Mouse (Mus musculus) ovary, postnatal 14 days (tissue): ENCODE results near the gene Hk1.
A peak's percentile ranks its signal among the peaks of the same experiment; 100 is the strongest.

Source experiments
- DNase-seq: peaks from one replicate; pipeline ENCODE4 v3.0.0; 2022; ENCODE audit warnings: low spot score

Hk1 gene

DNA sequence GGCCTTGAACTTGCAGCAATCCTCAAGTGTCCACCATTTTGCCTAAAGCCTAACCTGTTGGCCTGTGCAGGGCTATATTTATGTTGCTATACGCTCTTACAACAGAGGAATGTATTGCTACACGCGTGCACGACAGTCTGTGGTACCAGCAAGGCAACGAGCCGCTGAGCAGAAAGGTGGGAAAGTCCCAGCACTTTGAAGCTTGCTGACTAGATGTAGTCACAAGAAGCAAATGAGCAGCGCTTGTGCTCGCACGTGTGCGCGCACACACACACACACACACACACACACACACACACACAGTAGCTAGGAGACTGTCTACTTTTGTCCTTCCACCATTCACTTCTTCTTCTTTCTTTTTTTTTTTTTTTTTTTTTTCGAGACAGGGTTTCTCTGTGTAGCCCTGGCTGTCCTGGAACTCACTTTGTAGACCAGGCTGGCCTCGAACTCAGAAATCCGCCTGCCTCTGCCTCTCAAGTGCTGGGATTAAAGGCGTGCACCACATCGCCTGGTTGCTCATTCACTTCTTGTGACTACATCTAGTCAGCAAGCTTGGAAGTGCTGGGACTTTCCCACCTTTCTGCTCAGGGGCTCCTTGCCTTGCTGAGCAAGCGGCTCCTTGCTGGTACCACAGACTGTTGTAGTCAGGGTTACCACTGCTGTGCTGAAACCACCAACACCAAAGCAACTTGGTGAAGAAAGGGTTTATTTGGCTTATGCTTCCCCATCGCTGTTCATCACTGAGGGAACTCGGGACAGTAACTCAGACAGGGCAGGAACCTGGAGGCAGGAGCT is 102.0 kb downstream of the Hk1 start:
- DNase-seq, result no peak

DNA sequence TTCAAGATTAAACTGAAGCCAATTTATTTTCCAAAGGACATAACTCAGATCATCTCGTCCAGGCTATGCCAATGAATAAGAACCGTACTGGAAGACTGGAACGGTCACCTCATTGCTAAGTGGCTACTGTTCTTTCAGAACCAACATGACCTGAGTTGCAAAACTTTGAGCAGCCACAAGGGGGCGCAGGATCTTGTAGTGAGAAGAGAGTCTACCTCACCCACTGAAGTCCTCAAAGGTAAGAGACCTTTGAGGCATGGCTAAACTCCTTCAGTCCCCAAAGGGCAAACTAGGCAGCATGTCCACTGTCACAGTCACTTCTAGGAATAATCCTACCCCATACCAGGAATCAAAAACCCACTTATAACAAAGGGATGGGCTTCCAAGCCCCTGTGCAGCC is 104.5 kb downstream of the Hk1 start:
- peak; percentile 84 for DNase-seq

- no peak for DNase-seq
These were observed 110.4 kb downstream of the Hk1 start for GRCm38 (mm10) chr10:62269278-62269677.

DNA sequence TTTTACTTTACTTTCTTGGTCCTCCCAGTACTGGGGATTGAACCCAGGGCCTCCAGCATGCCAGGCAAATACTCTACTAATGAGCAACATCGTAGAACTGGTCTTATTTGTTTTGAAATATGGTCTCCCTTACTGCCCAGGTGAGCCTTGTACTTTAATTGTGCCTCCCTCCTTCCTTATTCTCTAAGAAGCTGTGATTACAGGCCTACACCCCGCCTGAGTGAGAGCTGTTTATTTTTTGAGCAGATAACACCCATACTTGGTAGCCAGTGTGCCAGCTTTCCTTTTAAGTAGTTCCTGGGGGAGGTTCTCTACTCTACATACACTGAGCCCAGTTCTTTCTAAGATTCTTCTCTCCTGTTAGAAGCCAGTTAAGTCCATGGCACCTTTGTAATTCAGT is 115.4 kb downstream of the Hk1 start:
- DNase-seq, result no peak

DNA sequence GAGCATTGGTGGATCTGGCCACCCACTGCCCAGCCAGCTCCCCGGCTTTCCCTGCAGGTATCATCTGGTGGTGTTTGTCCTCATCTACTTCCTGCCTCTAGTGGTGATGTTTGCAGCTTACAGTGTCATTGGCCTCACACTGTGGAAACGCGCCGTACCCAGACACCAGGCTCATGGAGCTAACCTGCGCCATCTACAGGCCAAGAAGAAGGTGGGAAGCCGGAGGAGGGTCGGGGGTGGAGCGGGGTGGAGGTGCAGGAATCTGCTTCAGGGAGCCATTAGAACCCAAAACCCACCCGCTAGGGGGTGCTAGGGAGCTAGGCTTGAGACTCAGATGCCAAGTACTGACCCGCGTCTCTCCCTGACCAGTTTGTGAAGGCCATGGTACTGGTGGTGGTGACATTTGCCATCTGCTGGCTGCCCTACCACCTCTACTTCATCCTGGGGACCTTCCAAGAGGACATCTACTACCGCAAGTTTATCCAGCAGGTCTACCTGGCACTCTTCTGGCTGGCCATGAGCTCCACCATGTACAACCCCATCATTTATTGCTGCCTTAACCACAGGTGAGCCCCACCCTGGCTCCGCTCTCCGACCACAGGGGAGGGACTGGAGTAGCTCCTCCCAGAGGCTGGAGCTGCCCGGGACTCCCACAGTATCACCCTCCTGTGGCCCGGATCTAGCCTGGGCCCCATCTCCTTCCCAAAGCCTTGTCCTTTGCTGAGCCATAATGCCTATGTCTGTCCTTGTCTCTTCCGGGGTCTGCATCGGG is 118.4 kb downstream of the Hk1 start:
- peak; percentile 33 for DNase-seq

DNA sequence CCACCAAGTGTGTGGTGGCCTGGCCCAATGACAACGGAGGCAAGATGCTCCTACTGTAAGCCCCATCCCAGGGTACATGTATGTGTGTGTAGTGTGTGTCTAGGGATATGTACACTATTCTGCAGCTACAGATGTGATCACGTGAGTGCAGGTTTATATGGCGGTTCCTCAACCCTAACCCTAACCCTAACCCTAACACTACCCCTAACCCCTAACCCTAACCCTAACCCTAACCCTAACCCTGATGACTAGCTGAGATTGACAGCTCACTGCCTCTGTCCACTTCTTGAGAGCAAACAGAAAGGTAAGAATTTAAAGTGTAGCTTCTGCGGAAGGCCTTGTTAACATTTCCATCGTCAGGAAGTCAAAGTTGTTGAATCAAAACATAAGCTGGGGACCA is 121.4 kb downstream of the Hk1 start:
- DNase-seq, result no peak

DNA sequence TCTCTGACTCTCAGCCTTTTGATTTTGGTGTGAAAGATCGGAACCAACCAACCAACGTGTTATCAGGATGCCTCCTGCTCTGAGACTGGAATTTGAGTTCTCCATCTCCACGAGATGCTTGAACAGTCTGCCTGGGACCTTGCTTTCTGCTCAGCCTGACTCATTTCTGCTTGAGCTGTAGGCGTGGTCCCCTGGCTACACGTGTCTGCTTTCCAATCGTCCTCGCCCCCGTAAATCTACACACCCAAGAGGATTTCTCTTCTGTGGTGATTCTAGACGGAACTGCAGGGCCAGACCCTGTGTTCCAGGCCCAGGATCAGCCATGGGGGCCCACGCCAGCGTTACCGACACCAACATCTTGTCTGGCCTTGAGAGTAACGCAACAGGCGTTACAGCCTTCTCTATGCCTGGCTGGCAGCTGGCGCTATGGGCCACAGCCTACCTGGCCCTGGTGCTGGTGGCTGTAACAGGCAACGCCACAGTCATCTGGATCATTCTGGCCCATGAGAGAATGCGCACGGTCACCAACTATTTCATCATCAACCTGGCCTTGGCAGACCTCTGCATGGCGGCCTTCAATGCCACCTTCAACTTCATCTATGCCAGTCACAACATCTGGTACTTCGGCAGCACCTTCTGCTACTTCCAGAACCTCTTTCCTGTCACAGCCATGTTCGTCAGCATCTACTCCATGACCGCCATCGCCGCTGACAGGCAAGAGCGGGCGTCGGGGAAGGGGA is 127.0 kb downstream of the Hk1 start:
- DNase-seq, result no peak

DNA sequence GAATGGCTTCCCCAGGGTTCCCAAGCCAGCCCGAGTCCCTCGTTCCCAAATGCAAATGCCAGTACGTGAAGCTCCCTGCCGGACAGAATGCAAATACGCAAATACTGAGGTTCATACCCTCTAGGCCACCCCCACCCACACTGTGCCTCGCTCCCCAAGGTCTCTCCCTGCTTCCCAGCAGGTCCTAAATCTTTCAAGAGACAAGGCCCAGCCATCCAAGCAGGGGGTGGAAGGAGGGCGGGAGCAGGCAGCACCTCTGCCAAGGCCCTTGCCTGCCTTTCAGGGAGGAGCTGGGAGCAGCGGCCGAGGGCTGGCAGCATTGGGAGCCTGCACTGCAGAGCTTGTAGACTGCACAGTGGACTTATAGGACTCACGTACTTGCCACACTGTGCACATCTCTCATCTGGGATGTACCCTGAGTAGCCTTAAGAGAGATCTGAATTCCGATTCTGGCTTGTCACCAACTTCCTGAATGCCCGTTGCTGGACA is 127.7 kb downstream of the Hk1 start, which contains the start of gene Tacr2:
Tacr2 (plus strand) TSS at position 439 of the 489 bp plus-strand sequence.
- DNase-seq, result no peak

DNA sequence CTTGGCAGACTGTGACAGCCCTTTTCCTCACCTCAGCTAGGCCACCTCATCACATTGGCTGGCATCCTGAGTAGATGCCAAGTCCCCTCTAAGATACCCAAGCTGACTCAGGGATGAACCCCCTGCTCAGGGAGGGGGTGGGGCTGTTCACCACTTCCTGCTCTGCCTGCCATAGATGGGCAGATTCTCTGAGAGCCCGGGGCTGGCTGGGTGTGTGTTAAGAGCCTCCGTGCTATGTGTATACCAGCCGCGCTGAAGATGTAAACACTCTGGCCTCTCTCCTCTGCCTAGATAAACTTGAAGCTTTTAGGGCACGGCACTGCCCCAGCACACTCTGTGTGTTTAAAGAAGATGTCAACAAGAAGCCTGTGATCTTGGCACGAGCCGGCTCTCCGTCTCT is 131.9 kb downstream of the Hk1 start:
- no peak for DNase-seq

- no peak for DNase-seq
These were observed 132.6 kb downstream of the Hk1 start for GRCm38 (mm10) chr10:62247156-62247555.

GRCm38 (mm10) chr10:62244067-62244466 is 135.6 kb downstream of the Hk1 start:
- no peak for DNase-seq

GRCm38 (mm10) chr10:62242896-62243295 is 136.8 kb downstream of the Hk1 start:
- DNase-seq, result peak; percentile 57

- DNase-seq, result no peak
These were observed 137.3 kb downstream of the Hk1 start for GRCm38 (mm10) chr10:62242358-62242757.

DNA sequence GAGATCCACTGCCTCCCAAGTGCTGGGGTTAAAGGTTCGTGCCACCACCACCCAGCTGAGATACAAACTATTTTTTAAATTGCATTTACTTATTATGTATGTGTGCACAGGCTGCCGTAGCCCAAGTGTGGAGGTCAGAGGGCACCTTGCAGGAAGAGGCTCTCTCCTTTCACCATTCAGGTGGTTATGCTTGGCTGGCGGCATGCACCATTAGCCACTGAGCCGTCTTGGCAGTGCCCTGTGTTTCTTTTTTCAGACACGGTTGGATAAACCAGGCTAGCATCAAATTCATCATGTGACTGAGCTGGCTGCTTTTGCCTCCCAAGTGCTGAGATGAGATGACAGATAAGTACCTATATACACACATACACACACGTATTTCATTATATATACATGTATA is 140.4 kb downstream of the Hk1 start:
- DNase-seq, result no peak

DNA sequence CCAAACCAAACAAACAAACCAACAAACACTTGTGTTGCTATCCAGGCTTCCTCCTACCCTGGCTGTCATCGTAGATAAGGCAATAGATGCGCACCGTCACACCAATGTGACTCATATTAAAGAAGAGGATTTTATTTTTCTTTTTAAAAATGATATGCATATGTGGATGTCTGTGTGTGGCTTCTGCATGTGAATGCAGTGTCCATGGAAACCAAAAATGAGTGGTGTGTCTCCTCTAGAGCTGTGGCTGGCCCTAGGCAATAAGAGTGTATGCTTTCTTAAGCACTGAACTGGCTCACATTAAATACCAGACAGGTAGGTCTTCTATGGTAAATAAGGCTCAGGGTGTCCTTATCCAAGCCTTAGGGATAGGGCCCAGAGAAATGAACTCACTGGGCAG is 141.0 kb downstream of the Hk1 start:
- DNase-seq, result no peak

GRCm38 (mm10) chr10:62237205-62237604 is 142.5 kb downstream of the Hk1 start:
- DNase-seq, result no peak

- DNase-seq, result no peak
These were observed 143.5 kb downstream of the Hk1 start for GRCm38 (mm10) chr10:62236165-62236564.

GRCm38 (mm10) chr10:62231811-62232210 is 147.9 kb downstream of the Hk1 start:
- DNase-seq, result no peak

GRCm38 (mm10) chr10:62231395-62231732 is 148.3 kb downstream of the Hk1 start:
- no peak for DNase-seq

GRCm38 (mm10) chr10:62230708-62231394 is 148.9 kb downstream of the Hk1 start, which contains the start of gene Tspan15:
Gene Tspan15, minus strand, starts transcription at chr10:62231251.
- peak; percentile 89 for DNase-seq

DNA sequence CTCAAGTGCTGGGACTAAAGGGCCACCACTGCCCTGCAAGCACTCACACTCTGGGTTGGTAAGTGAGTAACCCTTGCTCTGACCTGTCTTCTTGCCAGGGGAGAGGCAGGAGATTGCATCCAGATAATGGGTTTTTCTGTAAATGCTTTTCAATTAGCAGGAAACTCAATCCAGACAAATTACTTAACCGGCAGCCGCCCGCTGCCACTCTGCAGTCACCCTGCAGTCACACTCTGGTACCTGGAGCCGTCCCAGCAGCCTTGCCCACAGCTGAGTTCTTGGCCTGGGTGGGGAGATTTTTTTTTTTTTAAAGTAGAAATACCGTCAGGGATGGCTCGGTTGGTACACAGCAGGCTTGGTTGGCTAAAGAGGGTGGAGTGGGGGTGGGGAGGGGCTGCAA is 151.6 kb downstream of the Hk1 start:
- no peak for DNase-seq

DNA sequence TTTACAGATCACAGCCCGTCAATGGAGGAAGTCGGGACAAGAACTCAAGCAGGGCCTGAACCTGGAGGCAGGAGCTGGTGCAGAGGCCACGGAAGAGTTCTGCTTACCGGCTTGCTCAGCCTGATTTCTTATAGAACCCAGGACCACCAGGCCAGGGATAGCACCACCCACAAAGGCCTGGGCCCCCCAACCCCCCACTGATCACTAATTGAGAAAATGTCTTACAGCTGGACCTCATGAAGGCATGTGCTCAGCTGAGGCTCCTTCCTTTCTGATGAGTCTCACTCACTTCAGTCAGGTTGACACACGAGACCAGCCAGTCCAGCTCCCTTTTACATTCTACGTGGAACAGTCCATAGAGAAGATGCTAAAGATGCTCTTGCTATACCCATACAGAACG is 153.9 kb downstream of the Hk1 start:
- no peak for DNase-seq
